Mouse (Mus musculus) olfactory bulb, adult 2 months (tissue): ENCODE data around the gene Fgfr2.

Source experiments
- CTCF ChIP-seq: fragments of 200-500 bp; IDR thresholded peaks from 2 replicates; pipeline ENCODE4 v1.5.1; 2012; ENCODE audit warnings: low read depth, mild to moderate bottlenecking, low read length, moderate library complexity; ENCODE audit not compliant: insufficient read depth
- POLR2A ChIP-seq: fragments of 200-500 bp; IDR thresholded peaks from 2 replicates; pipeline ENCODE4 v1.6.1; 2012; ENCODE audit warnings: mild to moderate bottlenecking, low read depth, low read length, moderate library complexity; ENCODE audit not compliant: insufficient read depth

DNA sequence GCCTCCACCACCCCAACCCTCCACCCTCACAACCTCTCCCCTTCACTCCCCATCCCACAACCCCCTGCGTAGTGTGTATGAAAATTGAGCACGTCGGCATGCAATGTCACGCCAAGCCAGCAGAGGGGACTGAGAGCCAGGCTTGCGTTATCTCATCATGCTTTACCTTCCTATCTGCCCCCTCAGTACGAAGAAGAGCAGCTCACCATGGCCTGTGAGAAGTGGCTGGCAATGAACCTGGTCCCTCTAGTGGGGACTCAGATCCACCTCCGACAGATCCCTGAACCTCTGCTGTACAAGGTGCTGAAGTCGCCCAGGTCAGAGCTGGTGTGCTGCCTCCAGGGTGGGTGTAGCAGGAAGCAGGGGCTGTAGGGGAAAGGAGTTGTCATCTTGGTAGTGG is 2326.4 kb downstream of the Fgfr2 start:
- TF ChIP-seq POLR2A (no peak), CTCF (peak; percentile 31; the same call in 1 of the 2 replicates)
